Mouse (Mus musculus) spleen, adult 2 months (tissue): ENCODE data around the gene 2610021A01Rik. TPM values are rescaled to one million over a fixed set of nuclear protein-coding genes. Genes with fewer than 3 reads are reported as not detected.
"Not testable (repeated sequence)": the region's sequence is repeated elsewhere in the genome, so short reads cannot be mapped to it uniquely, and the experiment has no call there.

Experiments used
- DNase-seq, 2 experiments: peaks; one replicate each; pipeline versions ENCODE4 v3.0.0 to v3.0.0-alpha.2; 2012 to 2021; ENCODE audit warnings: low spot score in 2 of 2, low read depth in 1 of 2
- H3K27ac ChIP-seq: fragments of 200-500 bp; 2 replicates; pipeline ENCODE4 v1.5.1; 2012; ENCODE audit warnings: low read length, inconsistent platforms; ENCODE audit not compliant: insufficient read depth
- H3K27me3 ChIP-seq: fragments of 200-500 bp; 2 replicates; pipeline ENCODE4 v1.6.1; 2012; ENCODE audit warnings: mild to moderate bottlenecking, moderate library complexity, low read length, inconsistent platforms; ENCODE audit not compliant: control insufficient read depth, insufficient read depth
- H3K36me3 ChIP-seq: fragments of 200-500 bp; 2 replicates; pipeline ENCODE4 v1.6.1; 2012; ENCODE audit warnings: mild to moderate bottlenecking, low read length, inconsistent platforms; ENCODE audit not compliant: control insufficient read depth, insufficient read depth
- H3K4me1 ChIP-seq: fragments of 200-500 bp; 2 replicates; pipeline ENCODE4 v1.6.1; 2011; ENCODE audit warnings: inconsistent platforms; ENCODE audit not compliant: control insufficient read depth, insufficient read depth, insufficient read length
- H3K4me3 ChIP-seq: fragments of 200-500 bp; 2 replicates; pipeline ENCODE4 v1.5.1; 2011; ENCODE audit warnings: mild to moderate bottlenecking, inconsistent platforms; ENCODE audit not compliant: insufficient read depth, insufficient read length; ENCODE audit errors: extremely low read depth
- CTCF ChIP-seq: fragments of 200-500 bp; IDR thresholded peaks from 2 replicates; pipeline ENCODE4 v1.5.1; 2011; ENCODE audit warnings: mild to moderate bottlenecking, inconsistent platforms; ENCODE audit not compliant: insufficient read depth, insufficient read length, insufficient replicate concordance; ENCODE audit errors: extremely low read depth
- POLR2A ChIP-seq: fragments of 200-500 bp; IDR thresholded peaks from 2 replicates; pipeline ENCODE4 v1.6.1; 2011; ENCODE audit warnings: low read depth, low read length, inconsistent platforms
- WGBS: fragments of 180-500 bp; shearing (Covaris S2); methylation state at CpG from one replicate; pipeline ENCODE4 v1.1.7; 2018; 5-methylcytosine and 5-hydroxymethylcytosine counted together
- polyA plus RNA-seq: library from polyadenylated mRNA; depleted of rRNA; stranded (reverse); fragments of >200 nt; gene quantifications from 2 replicates; pipeline ENCODE4 v1.2.3, GENCODE M21; 2012; rRNA removed

2610021A01Rik gene
- 2.6 and 3.0 TPM in 2 replicates for polyA plus RNA-seq

GRCm38 (mm10) chr7:41599034-41599813 is at the start of gene 2610021A01Rik:
Gene 2610021A01Rik (plus strand): TSS chr7:41599230.
- H3K36me3 ChIP-seq, result no peaks in the 10 kb centered on the region
- WGBS, result 1% methylated on average over 41 of the region's 41 CpGs
- H3K4me3 ChIP-seq, result peak within 1 kb of the TSS; percentile 69
- H3K27ac ChIP-seq, result no peak within 1 kb of the TSS
- no peak for TF ChIP-seq CTCF
- no peaks in the 10 kb centered on the region for H3K27me3 ChIP-seq
- no peaks in the 10 kb centered on the region; the same call in 1 of the 2 replicates for H3K4me1 ChIP-seq
- peak; percentile 79 to 83 for DNase-seq

GRCm38 (mm10) chr7:41560681-41561080 is 38.3 kb upstream of the 2610021A01Rik start:
- no peak for DNase-seq
- no peaks in the 10 kb centered on the region for H3K4me1 ChIP-seq
- H3K4me3 ChIP-seq, result no peak overlapping the region
- no peak for TF ChIP-seq CTCF
- TF ChIP-seq POLR2A, result no peak
- no peaks in the 10 kb centered on the region for H3K36me3 ChIP-seq
- H3K27me3 ChIP-seq, result no peaks in the 10 kb centered on the region
- H3K27ac ChIP-seq, result no peak overlapping the region
- 74% methylated on average over 8 of the region's 8 CpGs for WGBS

GRCm38 (mm10) chr7:41573562-41573961 is 25.5 kb upstream of the 2610021A01Rik start, which contains the start of gene Gm6871:
Gene Gm6871 (minus strand): TSS chr7:41573662.
- H3K4me3 ChIP-seq, H3K27ac ChIP-seq, H3K27me3 ChIP-seq, H3K36me3 ChIP-seq, H3K4me1 ChIP-seq, DNase-seq: not testable (repeated sequence)
- 79% methylated on average over 6 of the region's 6 CpGs for WGBS

DNA sequence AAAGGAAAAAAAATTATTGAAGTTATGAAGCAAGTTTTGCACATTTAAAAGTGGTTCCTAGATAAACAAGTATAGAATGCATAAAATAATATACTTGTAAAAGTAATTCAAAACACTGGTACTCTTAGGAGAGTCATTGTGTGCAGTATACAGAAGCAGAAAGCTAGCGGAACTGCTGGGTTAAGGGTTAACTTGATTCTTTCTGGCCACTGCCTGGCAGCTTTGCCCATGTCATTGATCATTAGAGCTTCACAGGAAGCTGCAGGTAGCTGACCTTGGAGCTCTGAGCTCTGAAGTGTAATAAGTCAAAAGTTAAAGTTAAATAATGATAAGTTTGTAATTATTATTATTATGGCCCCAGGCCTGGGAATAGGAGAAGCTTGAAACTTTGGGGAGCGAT is 21.1 kb upstream of the 2610021A01Rik start:
- Histone ChIP-seq H3K27ac (no peak overlapping the region), H3K36me3 (no peaks in the 10 kb centered on the region), H3K4me1 (no peaks in the 10 kb centered on the region), H3K27me3 (no peaks in the 10 kb centered on the region), H3K4me3 (no peak overlapping the region)
- 95% methylated on average over 2 of the region's 2 CpGs for WGBS
- DNase-seq, result no peak
- TF ChIP-seq CTCF (no peak), POLR2A (no peak)

GRCm38 (mm10) chr7:41582028-41582427 is 17.0 kb upstream of the 2610021A01Rik start:
- no peaks in the 10 kb centered on the region for H3K27me3 ChIP-seq
- DNase-seq, result no peak
- H3K36me3 ChIP-seq, result no peaks in the 10 kb centered on the region
- no peak overlapping the region for H3K4me3 ChIP-seq
- no peaks in the 10 kb centered on the region for H3K4me1 ChIP-seq
- no peak for TF ChIP-seq POLR2A
- TF ChIP-seq CTCF, result no peak
- no peak overlapping the region for H3K27ac ChIP-seq

GRCm38 (mm10) chr7:41587831-41588230 is 11.2 kb upstream of the 2610021A01Rik start:
- DNase-seq, H3K27me3 ChIP-seq, H3K36me3 ChIP-seq, H3K27ac ChIP-seq, H3K4me3 ChIP-seq, H3K4me1 ChIP-seq: not testable (repeated sequence)

GRCm38 (mm10) chr7:41598615-41599014 is 415 bp upstream of the 2610021A01Rik start:
- Histone ChIP-seq H3K36me3 (no peaks in the 10 kb centered on the region), H3K4me1 (no peaks in the 10 kb centered on the region; the same call in 1 of the 2 replicates), H3K4me3 (peak overlapping the region; percentile 69; the same call in 1 of the 2 replicates), H3K27ac (no peak overlapping the region), H3K27me3 (no peaks in the 10 kb centered on the region)
- DNase-seq, result no peak
- WGBS, result 54% methylated on average over 5 of the region's 5 CpGs
- no peak for TF ChIP-seq CTCF
- TF ChIP-seq POLR2A, result no peak
